Mouse (Mus musculus) erythroblast, embryonic 14.5 days (primary cell): Measurements from ENCODE around the gene Ccng2.

Experiments
- GATA1 ChIP-seq: IDR thresholded peaks from 2 replicates; pipeline ENCODE4 v1.6.1; 2012; ENCODE audit warnings: low read length, inconsistent platforms, mixed read lengths
- TAL1 ChIP-seq: IDR thresholded peaks from 3 replicates; pipeline ENCODE4 v1.6.1; 2012; ENCODE audit warnings: low read length, inconsistent platforms, mixed read lengths

GRCm38 (mm10) chr5:93231721-93232120 is 35.3 kb upstream of the Ccng2 start:
- TF ChIP-seq TAL1: no peak
- no peak for TF ChIP-seq GATA1
